Mouse (Mus musculus): ENCODE results near the gene Asap2. TPM values are rescaled to one million over a fixed set of nuclear protein-coding genes. Genes with fewer than 3 reads are reported as not detected.
"Not testable (repeated sequence)": the region's sequence is repeated elsewhere in the genome, so short reads cannot be mapped to it uniquely, and the experiment has no call there.

The Asap2 gene
- polyA plus RNA-seq (2016; fragmentation: Nextera tagmentation; extraction: Ambion mirVana), result 15.1 and 18.7 TPM in 2 replicates

DNA sequence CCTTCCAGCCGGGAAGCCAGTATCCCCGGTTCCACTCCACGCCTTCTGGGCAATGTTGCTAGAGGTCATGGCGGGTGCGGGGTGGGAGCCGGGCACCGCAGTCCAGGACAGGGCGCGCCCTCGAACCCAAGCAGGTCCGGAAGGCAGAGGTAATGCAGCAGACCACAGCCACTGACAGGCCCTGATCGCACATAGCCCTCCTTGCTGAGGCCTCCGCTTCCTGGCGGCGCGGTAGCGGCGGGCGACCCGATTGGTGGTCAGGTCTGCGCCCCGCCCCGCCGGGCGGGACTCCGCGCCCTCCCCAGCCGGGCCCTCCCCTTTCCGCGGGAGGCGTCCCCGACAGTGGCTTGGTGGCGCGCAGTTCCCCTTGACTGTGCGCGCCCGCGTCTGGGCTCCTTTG lies at the start of gene Asap2:
Gene Asap2, plus strand, starts transcription at position 328 of the 400 bp plus-strand sequence.
- not testable (repeated sequence) for H3K36me3 ChIP-seq; H3K4me1 ChIP-seq; H3K27me3 ChIP-seq (ENCODE audit: low read depth, poor library complexity, severe bottlenecking); H3K9me3 ChIP-seq (replicated peaks)
- peak; percentile 28 for DNase-seq (ENCODE audit: low spot score)
- 1% methylated on average over 31 of the region's 38 CpGs for WGBS
- H3K27ac ChIP-seq, result peak within 1 kb of the TSS; percentile 83
- H3K4me3 ChIP-seq, result peak within 1 kb of the TSS; percentile 60

DNA sequence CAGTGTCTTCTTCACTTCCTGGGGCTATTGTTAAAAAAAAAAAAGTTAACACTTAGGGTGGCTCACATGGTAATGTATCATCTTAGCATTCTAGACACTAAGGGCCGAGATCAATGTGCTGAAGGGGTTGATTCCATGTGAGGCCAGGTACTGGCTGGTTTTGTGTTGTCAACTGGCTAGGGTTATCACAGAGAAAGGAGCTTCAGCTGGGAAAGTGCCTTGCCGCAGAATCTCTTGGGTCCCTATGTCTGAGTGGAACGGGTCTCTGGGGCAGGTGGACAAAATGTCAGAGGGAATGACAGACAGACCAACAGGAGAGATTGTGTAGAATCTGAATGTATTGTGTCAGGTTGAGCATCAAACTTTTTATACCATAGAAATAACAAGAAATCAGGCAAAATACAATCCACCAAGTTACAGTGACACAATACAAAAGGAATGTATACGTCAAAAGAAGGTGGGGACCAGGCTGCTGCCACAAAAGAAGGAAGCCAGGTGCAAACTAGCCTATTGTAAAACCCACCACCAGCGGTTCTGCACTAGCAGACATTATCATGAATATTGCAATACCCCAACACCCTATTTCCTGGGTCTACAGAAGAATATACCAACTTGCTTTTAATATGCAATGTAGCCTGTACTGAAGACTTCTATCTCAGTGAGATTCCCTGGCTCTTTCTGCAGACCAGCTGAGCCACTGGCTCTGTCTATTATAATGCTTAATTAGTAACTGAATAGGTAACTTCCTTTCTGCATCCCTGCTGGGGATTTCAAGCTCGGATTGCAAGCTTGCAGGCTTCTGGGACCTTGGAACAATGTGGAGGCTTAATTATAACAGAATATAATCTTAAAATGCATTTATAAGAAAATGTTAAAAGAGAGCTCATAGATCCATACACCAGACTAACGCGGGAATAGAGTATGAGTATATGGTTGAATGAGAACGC lies 42.9 kb upstream of the Asap2 start:
- H3K36me3 ChIP-seq; H3K27me3 ChIP-seq (ENCODE audit: low read depth, poor library complexity, severe bottlenecking); H3K27ac ChIP-seq; DNase-seq (ENCODE audit: low spot score); H3K9me3 ChIP-seq (replicated peaks); H3K4me1 ChIP-seq; H3K4me3 ChIP-seq: not testable (repeated sequence)
- 78% methylated on average over 9 of the region's 9 CpGs for WGBS

DNA sequence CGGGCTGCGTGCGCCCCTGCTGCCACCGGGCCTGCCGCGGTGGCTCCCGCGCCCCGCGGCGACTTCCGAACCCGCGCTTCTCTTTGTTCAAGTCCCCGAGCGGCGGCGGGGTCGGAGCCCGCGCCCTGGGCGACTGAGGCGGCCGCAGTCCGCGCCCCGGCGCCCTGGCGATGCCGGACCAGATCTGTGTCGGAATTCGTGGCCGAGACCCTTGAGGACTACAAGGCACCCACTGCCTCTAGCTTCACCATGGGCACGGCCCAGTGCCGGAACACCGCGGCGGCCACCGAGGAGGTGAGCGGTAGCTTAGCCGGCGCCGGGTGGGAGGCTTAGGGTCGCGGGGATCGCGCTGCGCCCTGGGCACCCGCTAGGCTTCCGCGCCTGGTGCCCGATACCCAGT lies 320 bp downstream of the Asap2 start:
- peak; percentile 53 for DNase-seq (ENCODE audit: low spot score)
- Histone ChIP-seq H3K27ac (peak overlapping the region; percentile 83), H3K4me3 (peak overlapping the region; percentile 60)
- under 1% methylated on average over 52 of the region's 52 CpGs for WGBS
- not testable (repeated sequence) for H3K36me3 ChIP-seq; H3K4me1 ChIP-seq; H3K27me3 ChIP-seq (ENCODE audit: low read depth, poor library complexity, severe bottlenecking); H3K9me3 ChIP-seq (replicated peaks)

DNA sequence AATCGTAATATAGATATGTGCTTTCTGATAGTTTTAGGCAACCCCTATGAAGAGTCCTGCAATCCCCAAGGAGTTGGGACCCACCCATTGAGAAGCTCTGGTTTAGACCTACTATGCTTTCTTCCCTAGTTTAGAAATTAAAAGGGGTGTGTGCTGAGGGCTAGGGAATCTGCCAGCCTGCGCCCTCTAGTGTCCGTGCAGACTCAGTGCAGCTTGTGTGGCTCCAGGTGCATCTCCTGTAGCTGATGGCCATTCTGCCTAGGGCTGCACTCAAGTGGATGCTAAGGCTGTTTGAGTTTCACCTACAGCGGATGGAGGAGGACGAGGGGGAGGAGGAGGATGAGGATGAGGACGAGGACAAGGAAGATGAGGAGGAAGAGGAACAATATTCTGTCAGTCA lies 40.6 kb downstream of the Asap2 start:
- not testable (repeated sequence) for H3K4me1 ChIP-seq; H3K4me3 ChIP-seq; H3K27ac ChIP-seq; H3K9me3 ChIP-seq (replicated peaks); H3K36me3 ChIP-seq; DNase-seq (ENCODE audit: low spot score); H3K27me3 ChIP-seq (ENCODE audit: low read depth, poor library complexity, severe bottlenecking)
- WGBS, result 54% methylated on average over 6 of the region's 6 CpGs

DNA sequence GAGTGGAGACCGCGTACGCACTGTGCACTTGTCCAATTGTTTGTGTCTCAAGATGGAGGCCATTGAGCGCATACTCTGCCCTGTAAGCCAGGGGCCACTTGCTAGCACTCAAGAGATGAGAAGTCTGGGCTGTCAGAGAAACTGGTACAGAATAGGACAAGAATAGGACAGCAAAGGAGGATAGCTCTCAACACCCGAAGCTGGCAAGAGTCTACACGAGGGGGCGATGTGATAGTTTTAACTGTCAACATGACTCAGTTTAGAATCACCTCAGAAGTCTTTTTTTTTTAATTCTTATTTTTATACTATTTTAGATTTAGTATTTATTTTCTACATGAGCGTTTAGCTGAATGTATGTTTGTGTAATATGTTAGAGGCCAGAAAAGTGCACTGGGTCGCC lies 56.5 kb downstream of the Asap2 start:
- not testable (repeated sequence) for H3K27me3 ChIP-seq (ENCODE audit: low read depth, poor library complexity, severe bottlenecking); H3K27ac ChIP-seq; H3K9me3 ChIP-seq (replicated peaks); H3K4me3 ChIP-seq; DNase-seq (ENCODE audit: low spot score); H3K4me1 ChIP-seq; H3K36me3 ChIP-seq
- WGBS, result 95% methylated on average over 9 of the region's 9 CpGs

DNA sequence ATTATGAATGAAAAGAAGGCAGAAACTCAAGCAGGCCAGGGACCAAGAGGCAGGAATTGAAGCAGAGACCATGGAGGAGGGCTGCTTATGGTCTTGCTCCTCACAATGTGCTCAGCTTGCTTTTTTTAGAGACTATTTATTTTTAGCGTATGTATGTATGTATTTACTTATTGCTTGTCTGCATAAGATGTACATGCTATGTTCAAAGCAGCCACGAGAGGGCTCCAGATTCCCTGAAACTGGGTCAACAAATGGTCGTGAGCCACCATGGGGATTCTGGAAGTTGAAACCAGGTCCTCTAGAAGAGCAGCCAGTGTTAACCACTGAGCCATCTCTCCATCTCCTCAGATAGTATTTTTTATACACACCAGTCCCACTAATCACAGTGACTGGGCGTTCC lies 85.5 kb downstream of the Asap2 start:
- not testable (repeated sequence) for H3K27me3 ChIP-seq (ENCODE audit: low read depth, poor library complexity, severe bottlenecking); H3K36me3 ChIP-seq; H3K4me1 ChIP-seq; H3K4me3 ChIP-seq; H3K9me3 ChIP-seq (replicated peaks); H3K27ac ChIP-seq
- 37% methylated on average over 4 of the region's 4 CpGs for WGBS
- DNase-seq (ENCODE audit: low spot score), result peak; percentile 58

DNA sequence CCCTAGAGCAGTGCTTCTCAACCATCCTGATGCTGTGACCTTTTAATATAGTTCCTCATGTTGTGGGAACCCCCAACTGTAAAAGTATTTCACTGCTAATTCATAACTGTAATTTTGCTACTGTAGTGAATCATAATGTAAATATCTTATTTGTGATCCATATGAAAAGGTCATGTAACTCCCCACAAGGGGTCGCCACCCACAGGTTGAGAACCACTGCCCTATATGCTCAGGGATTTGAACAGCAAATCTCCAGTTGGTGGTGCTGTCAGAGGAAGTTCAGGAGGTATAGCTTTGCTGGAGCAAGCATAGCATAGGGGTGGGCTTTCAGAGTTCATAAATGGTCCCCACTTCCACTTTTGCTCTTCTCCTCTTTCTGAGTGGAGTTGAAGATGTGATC lies 99.9 kb downstream of the Asap2 start:
- WGBS, result 17% methylated on average over 1 of the region's 1 CpGs
- not testable (repeated sequence) for H3K4me1 ChIP-seq; H3K27ac ChIP-seq; H3K4me3 ChIP-seq; H3K9me3 ChIP-seq (replicated peaks); DNase-seq (ENCODE audit: low spot score); H3K36me3 ChIP-seq; H3K27me3 ChIP-seq (ENCODE audit: low read depth, poor library complexity, severe bottlenecking)

DNA sequence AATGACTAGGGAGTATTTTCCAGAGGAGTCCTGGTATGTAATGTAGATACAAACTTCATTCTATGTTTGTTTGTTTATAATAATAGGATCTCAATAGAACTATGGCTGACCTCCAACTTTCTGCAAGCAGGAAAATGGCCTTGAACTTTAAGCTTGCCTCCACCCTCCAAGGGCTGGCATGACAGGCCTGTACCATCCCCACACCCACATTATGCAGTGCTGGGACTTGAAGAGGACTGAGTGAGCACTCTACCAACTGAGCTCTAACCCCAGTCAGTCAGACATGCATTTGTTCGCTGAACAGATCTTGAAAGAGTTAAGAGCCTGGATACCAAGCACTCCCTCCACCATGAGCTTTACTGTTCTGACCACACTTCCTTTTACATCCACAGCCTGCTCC lies 102.2 kb downstream of the Asap2 start:
- 91% methylated on average over 1 of the region's 1 CpGs for WGBS

DNA sequence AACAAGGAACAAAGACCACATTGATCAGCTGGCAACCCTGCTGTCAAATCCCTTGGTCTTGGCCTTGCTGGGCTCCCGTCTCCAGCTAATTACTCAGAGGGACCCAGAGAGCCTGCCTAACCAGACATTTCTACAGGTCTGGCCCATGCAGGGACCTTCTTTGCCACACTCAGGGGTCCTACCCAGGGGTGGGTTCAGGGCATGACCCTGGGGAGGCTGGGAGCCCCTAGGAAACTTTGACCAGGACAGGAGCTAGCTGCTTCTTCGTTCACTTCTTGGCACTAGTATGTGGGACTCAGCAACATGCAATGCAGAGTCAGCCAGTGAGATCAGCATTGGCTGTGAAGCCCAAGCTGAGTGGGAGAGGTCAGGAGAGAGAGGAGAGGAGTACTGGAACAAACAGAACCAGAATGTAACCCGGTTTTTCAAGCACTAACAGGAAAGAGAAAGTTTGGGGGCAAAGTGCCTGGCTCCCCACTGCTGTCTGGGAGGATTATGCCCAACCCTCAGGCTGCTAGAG lies 107.6 kb downstream of the Asap2 start:
- not testable (repeated sequence) for H3K4me1 ChIP-seq; H3K4me3 ChIP-seq; DNase-seq (ENCODE audit: low spot score); H3K27ac ChIP-seq; H3K9me3 ChIP-seq (replicated peaks); H3K36me3 ChIP-seq; H3K27me3 ChIP-seq (ENCODE audit: low read depth, poor library complexity, severe bottlenecking)
- 61% methylated on average over 3 of the region's 3 CpGs for WGBS

More for the DNA sequence above, 102.2 kb downstream of the Asap2 start:
- H3K36me3 ChIP-seq; H3K4me1 ChIP-seq; H3K27me3 ChIP-seq (ENCODE audit: low read depth, poor library complexity, severe bottlenecking); DNase-seq (ENCODE audit: low spot score); H3K27ac ChIP-seq; H3K4me3 ChIP-seq; H3K9me3 ChIP-seq (replicated peaks): not testable (repeated sequence)

DNA sequence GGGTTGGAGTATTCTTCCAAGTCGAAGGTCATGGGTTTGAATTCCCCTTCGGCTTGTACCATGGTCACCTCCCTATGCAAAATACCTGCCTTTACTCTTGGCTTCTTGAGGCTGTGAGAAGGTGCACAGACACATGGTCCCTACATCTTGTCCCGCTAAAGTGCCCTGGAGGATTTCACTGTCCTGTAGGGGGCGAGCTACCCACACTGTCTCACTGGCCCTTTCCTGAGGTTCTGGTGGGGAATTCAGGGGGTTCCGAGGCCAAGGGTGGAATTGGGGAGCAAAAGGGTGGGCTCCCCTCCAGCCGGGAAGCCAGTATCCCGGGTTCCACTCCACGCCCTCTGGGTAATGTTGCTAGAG lies 120.8 kb downstream of the Asap2 start:
- Histone ChIP-seq H3K4me3 (peak overlapping the region; percentile 80), H3K27ac (peak overlapping the region; percentile 97)
- H3K9me3 ChIP-seq (replicated peaks); H3K27me3 ChIP-seq (ENCODE audit: low read depth, poor library complexity, severe bottlenecking); H3K36me3 ChIP-seq; DNase-seq (ENCODE audit: low spot score); H3K4me1 ChIP-seq: not testable (repeated sequence)
- WGBS, result 3% methylated on average over 8 of the region's 8 CpGs

DNA sequence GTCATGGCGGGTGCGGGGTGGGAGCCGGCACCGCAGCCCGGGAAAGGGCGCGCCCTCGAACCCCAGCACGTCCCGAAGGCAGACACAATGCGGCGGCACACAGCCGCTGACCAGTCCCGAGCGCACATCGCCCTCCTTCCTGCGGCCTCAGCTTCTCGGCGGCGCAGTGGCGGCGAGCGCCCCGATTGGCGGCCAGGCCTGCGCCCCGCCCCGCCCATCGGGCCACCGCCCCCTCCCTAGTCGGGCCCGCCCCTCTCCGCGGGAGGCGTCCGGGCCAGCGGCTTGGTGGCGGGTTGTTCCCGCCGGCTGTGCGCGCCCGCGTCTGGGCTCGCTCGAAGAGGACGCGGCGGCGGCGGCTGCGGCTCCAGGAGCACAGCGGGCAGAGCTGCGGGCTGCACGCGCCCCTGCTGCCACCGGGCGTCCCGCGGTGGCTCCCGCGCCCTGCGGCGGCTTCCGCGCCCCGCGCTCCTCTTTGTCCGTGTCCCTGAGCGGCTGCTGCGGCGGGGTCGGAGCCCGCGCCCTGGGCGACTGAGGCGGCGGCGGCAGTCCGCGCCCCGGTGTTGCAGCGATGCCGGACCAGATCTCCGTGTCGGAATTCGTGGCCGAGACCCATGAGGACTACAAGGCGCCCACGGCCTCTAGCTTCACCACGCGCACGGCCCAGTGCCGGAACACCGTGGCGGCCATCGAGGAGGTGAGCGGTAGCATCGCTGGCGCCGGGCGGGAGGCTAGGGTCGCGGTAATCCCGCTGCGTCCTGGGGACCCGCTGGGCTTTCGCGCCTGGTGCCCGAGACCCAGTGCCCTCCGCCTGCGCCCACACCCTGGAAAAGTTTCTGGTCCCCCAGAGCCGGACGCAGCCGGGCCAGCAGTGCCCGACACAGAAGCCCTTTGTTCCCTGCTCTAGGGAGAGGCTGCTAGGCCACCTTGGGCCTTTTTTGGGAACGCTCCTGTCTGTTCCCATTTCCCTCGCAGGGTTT lies 121.5 kb downstream of the Asap2 start:
- peak; percentile 92 for DNase-seq (ENCODE audit: low spot score)
- Histone ChIP-seq H3K27ac (peak overlapping the region; percentile 97), H3K36me3 (no peaks in the 10 kb centered on the region), H3K27me3 (ENCODE audit: low read depth, poor library complexity, severe bottlenecking) (no peaks in the 10 kb centered on the region), H3K4me3 (peak overlapping the region; percentile 80), H3K9me3 (replicated peaks) (no peaks in the 10 kb centered on the region), H3K4me1 (0 out of 2 replicates have a peak, but pooled peaks cover 6% of the 10 kb centered on the region)
- WGBS, result under 1% methylated on average over 107 of the region's 118 CpGs

DNA sequence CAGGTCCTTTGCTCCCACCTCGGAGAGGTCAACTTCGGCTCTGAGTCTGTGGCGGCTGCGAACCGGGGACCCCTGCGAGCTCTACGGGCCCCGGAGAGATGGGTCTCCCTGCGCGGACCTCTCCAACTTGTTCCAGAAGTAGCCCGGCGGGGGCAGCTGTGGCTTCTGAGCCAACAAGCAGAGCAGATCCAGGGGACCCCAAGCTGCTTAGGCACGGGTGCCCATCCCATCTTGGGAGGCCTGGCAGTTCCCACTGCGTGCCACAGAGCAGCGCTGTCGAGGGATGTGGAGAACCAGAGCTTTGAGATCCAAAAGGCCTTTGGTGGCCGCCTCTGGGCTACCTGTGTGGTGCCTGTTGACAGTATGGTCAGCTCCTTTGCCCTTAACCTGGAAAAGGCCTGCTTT lies 122.2 kb downstream of the Asap2 start:
- 0% methylated on average over 17 of the region's 17 CpGs for WGBS

DNA sequence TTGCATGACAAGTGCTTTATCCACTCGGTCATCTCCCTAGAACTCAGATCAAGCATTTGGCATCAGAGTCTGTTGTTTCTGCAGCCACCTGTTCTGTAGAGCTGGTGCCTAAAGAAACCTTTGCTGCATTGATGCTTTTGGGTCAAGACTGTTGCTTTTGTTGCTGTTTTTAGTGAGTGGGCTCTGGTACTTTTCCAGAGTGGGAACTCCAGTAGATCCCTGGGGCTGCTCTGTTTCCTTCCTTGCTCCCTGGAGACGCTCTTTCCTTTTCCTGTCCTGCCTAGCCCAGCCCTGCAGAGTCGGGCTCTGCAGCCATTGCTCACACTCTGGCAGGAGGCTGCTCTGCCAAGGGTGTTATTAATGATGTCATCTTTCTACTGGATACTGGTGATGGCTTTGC lies 129.2 kb downstream of the Asap2 start:
- 69% methylated on average over 3 of the region's 3 CpGs for WGBS
- no peak for DNase-seq (ENCODE audit: low spot score)
- H3K36me3 ChIP-seq, result no peaks in the 10 kb centered on the region
- no peaks in the 10 kb centered on the region for H3K9me3 ChIP-seq (replicated peaks)
- no peak overlapping the region for H3K4me3 ChIP-seq
- peaks cover 12% of the 10 kb centered on the region for H3K4me1 ChIP-seq
- H3K27me3 ChIP-seq (ENCODE audit: low read depth, poor library complexity, severe bottlenecking), result no peaks in the 10 kb centered on the region
- no peak overlapping the region for H3K27ac ChIP-seq

More for the DNA sequence above, 122.2 kb downstream of the Asap2 start:
- DNase-seq (ENCODE audit: low spot score), result peak; percentile 79
- Histone ChIP-seq H3K4me1 (0 out of 2 replicates have a peak, but pooled peaks cover 6% of the 10 kb centered on the region), H3K27me3 (ENCODE audit: low read depth, poor library complexity, severe bottlenecking) (no peaks in the 10 kb centered on the region), H3K4me3 (peak overlapping the region; percentile 80), H3K27ac (peak overlapping the region; percentile 97), H3K9me3 (replicated peaks) (no peaks in the 10 kb centered on the region), H3K36me3 (no peaks in the 10 kb centered on the region)
